Mouse (Mus musculus) adipocyte (in vitro differentiated cells): Measurements from ENCODE around the gene Mmd2.

Experiments
- DNase-seq: peaks from one replicate; pipeline ENCODE4 v3.0.0-alpha.2; 2016; ENCODE audit warnings: low spot score

Mmd2 gene

GRCm38 (mm10) chr5:142608989-142609325 is 357 bp upstream of the Mmd2 start:
- no peak for DNase-seq

- DNase-seq = no peak
These were observed 3.3 kb downstream of the Mmd2 start for GRCm38 (mm10) chr5:142605288-142605687.

- no peak for DNase-seq
These were observed 4.2 kb downstream of the Mmd2 start for GRCm38 (mm10) chr5:142604379-142604778.

- DNase-seq = no peak
These were observed 10.8 kb downstream of the Mmd2 start for GRCm38 (mm10) chr5:142597648-142598390.

GRCm38 (mm10) chr5:142596723-142597122 is 11.9 kb downstream of the Mmd2 start:
- DNase-seq = no peak

GRCm38 (mm10) chr5:142595698-142596097 is 12.9 kb downstream of the Mmd2 start:
- DNase-seq = no peak

DNA sequence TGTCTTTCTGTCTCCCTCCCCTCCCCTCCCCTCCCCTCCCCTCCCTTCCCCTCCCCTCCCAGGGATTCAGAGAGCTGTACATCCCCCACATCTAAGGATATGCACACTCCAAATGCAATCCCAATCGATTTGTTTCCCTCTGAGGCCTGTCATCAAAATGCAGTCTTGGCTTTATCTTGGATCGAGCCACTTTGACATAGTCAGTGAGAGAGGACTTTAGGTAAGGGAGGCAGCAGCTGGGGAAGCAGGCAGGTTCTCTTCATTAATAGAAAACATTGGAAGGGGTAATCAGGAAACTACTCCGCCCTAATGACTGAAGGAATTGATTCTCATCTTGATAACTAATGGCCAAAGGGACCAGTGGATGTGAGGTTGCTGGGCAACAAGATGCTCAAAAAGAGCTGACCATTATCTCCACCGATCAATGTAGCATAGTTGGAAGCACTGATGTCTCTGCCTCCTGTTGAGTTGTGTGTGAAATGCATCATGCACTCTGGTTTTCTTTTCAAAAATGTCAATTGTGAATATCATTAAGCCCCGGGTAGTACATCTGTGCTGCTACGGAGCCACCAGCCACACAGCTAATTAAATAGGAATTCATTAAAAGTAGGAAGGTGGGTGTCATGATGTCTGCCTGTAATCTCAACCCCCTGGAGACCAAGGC is 17.5 kb downstream of the Mmd2 start:
- no peak for DNase-seq

DNA sequence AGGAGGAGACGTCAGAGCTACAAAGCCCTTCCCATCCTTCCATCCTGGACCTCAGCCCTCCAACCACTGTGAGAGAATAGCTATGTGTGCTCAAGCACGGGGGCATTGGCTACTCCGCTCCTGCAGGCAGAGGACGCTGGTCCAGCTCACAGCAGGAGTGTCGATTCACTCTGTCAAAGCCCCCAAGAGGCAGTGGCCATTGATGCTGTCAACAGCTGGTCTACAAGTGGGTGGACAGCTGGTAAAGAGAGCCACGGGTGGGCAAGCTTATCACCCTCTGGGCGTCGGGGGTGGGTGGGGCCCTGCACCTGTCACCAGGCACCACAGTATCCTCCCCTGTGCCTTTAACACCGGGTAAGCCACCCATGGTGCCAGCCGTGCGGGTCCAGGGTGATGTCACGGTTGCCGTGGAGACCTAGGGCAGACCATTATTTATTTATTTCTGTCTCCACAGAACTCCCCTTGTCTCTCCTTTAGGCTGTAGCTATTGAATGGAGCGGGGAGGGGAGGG is 24.9 kb downstream of the Mmd2 start:
- DNase-seq = no peak

GRCm38 (mm10) chr5:142581517-142581916 is 27.1 kb downstream of the Mmd2 start:
- DNase-seq = peak; percentile 57

GRCm38 (mm10) chr5:142578192-142578591 is 30.4 kb downstream of the Mmd2 start:
- no peak for DNase-seq

GRCm38 (mm10) chr5:142576832-142577231 is 31.8 kb downstream of the Mmd2 start:
- DNase-seq = peak; percentile 54

DNA sequence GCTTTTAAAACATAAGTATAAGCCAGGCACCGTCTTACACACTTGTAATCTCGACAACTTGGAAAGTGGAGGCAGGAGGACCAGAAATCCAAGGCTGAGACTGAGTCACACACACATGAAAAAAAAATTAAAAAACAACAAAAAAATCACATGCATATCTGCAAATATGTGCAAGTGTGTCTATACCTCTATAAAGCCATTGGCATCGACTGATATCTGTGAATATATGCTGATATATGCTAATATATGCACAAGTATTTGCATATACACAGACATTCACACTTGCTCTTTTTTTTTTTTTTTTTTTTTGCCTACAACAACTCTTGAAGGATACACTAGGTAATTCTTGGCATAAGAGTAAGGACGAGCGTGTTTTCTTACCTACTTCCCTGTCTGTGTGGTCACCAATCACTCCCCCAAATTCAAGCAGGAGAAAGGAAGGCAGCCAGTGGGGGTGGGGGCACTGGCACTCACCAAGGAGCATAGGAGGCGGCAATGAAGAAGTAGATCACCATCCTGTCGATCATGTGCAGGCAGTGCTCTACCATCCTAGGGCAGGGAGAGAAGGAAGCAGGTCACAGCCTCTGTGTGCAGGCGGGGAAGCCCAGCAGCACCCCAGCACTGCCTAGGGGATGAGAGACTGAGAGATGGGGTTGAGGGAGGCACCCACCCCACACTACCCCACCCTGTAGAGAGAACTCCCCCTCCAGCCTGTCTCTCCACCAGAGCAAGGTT is 34.1 kb downstream of the Mmd2 start:
- no peak for DNase-seq

DNA sequence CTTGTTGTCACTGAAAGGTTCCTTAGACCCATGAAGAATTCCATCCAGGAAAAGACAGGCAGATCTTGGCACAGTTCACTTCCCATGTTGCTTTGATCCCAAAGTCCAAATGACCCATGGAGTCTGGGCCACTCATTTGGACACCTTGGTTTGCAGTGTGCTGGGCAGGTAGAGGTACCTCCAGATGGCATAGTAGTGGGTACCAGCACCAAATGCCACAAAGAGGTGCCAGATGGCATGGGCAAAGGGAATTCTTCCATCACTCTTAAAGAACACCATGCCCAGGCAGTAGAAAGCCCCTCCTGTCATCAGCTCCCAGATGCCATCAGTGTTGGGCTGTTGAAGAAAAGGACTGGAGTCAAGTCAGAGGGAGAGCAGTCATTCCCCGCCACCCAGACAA is 44.0 kb downstream of the Mmd2 start:
- no peak for DNase-seq

DNA sequence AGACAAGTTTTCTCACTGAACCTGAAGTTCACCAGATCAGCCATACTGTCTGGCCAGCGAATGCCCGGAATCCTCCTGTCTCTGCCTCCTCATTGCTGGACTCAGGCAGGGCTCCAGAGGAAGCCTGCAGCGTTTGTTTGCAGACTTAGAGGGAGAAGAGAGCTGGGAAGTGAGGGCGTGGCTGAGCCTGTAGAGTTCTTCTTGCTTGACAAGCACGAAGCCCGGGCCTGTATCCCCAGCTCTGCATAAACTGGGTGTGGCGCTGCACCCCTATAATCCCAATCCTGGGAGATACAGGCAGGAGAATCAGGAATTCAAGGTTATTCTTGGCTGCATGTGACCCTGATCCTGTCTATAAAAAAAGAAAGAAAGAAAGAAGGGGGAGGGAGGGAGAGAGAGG is 48.3 kb downstream of the Mmd2 start:
- DNase-seq = no peak

- DNase-seq = peak; percentile 94
These were observed 51.1 kb downstream of the Mmd2 start for GRCm38 (mm10) chr5:142557397-142558067.

DNA sequence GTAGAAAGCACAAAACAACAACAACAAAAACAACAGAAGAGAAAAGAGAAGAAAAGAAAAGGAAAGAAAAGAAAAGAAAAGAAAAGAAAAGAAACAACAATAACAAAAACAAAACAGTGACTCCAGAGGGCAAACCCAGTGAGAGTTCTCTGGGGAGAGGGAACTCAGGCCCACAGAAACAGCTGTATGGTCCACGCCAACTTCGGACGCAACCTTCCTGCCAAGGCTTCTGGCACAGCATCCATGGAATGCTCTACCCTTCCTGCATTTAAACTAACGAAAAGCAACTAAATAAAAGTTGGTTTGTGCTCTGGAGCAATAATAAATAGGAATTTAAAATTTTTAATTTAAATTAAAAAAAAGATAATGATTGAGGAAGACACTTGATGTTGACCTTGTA is 51.9 kb downstream of the Mmd2 start:
- DNase-seq = peak; percentile 90

DNA sequence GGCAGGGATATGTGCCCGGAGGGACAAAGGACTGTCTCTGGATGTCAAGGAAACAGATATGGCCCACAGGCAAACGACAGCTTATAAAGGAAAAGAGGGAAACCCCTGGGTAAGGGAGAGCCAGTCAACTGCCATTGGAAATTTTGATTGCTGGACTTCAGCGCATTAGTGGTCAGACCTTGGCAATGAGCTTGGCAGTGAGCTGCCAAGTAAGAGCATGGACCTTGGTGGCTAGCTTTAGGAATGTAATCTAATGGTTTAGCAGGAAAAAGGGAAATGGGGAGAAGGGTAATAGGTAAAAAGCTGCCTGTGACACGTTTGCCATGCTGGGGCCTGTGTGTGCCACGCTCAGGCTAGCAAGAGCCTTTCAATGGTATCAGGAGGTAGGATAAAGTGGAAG is 52.7 kb downstream of the Mmd2 start:
- peak; percentile 96 for DNase-seq

DNA sequence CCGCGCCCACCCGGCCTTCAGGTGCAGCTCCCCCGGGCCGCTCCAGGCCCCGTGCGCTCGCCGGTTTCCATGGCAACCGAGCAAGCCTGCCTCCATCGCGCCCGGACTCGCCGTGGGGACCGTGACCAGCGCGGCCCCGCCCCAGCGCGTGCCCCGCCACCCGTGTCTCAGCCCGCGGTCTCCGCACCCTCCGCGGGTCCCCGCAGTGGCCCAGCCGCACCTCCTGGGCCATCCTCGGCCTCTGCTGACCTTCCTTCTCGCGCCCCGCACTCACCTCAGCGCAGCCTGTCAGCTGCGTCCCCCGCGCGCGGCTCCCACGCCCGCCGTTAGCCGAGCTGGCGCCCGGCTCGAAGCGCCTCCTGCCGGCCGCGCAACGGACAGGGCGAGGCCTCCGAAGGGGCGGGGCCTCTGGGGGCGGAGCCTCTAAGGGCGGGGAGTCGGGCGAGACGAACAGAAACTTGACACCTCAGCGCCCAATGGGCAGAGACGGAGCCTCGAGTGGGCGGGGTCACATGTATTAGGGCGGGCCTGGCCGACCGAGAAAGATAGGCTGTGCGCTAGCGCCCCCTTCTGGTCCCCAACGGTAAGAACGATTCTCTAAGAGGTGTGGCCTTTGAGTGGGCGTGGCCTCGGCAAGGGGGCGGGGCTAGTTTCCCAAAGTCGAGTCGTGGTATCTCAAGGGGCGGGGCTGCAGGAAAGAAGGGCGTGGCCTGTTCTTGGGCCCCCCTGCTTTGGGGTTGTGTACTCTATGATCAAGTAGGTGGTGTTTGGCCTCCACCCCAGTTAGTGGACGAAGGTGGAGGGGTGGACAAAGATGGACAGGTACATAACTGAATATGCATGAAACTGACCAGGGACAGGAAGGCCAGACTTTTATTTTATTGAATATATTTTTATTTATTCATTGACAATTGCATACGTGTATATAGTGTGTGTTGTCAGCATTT is 57.6 kb downstream of the Mmd2 start, which contains the start of gene Radil:
Gene Radil, minus strand, starts transcription at position 393 of the 947 bp plus-strand sequence.
- DNase-seq = peak; percentile 100

DNA sequence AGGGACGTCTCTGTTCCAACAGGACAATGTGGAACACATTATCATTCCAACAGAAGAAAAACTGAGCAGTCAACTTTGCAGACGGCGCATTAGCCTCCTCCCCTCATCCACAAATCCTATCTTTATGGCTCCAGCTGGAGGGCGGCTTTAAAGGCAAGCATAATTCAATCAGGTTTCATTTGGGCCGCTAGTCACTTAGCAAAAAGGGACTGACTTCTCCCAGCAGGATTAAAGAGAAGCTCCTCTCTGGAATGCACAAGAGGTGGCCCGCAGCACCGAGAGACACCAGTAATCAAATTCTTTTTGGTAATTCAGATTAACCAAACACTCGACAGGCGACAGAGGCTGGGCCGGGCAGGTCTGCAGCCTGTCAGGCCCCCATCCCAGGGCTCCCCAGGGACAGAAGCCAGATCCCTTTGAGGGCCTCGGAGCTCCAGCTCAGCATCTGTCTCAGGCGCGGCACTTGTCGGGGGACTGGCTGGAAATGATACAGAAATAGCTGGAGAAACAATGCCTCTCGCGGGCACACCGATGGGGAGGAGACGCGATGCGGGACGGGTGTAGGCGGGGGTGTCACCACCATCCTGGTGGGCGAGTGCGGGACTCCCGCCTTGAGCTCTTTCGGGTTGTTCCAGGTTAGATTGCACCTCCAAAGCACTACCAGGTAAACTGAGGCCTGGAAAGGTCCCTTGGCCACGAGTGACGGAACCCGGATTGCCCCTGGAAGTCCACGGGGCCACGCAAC is 58.5 kb downstream of the Mmd2 start:
- DNase-seq = peak; percentile 67

GRCm38 (mm10) chr5:142549441-142549840 is 59.2 kb downstream of the Mmd2 start:
- DNase-seq = peak; percentile 74
